Mouse (Mus musculus) heart, postnatal 4 days (tissue): ENCODE results near the gene Rho. TPM values are rescaled to one million over a fixed set of nuclear protein-coding genes. Genes with fewer than 3 reads are reported as not detected.

Source experiments
- DNase-seq: peaks from one replicate; pipeline ENCODE4 v3.0.0; 2021
- total RNA-seq, 2 experiments: library from RNA; stranded (reverse); gene quantifications; 2 replicates each; pipeline ENCODE4 v1.2.3; 2021

The Rho gene
- total RNA-seq, 2 experiments from 2014 or later: 0.24 to 0.34 TPM

- DNase-seq: no peak
These were observed 24.9 kb downstream of the Rho start for GRCm38 (mm10) chr6:115956418-115956921.

- DNase-seq: peak; percentile 75
These were observed 25.5 kb downstream of the Rho start for GRCm38 (mm10) chr6:115956922-115957601.

- DNase-seq: no peak
These were observed 26.1 kb downstream of the Rho start for GRCm38 (mm10) chr6:115957681-115958080.

GRCm38 (mm10) chr6:115958445-115958844, 26.9 kb downstream of the Rho start:
- no peak for DNase-seq

- DNase-seq: peak; percentile 92
These were observed 27.7 kb downstream of the Rho start for GRCm38 (mm10) chr6:115959151-115959691.

- no peak for DNase-seq
These were observed 28.8 kb downstream of the Rho start for GRCm38 (mm10) chr6:115960322-115960721.

GRCm38 (mm10) chr6:115961743-115962142, 30.2 kb downstream of the Rho start:
- DNase-seq: no peak

GRCm38 (mm10) chr6:115962439-115963085, 31.0 kb downstream of the Rho start:
- DNase-seq: peak; percentile 63

GRCm38 (mm10) chr6:115963656-115964055, 32.1 kb downstream of the Rho start:
- DNase-seq: no peak

GRCm38 (mm10) chr6:115966227-115966966, 34.8 kb downstream of the Rho start:
- DNase-seq: no peak

GRCm38 (mm10) chr6:115967291-115967880, 35.8 kb downstream of the Rho start:
- DNase-seq: no peak

- no peak for DNase-seq
These were observed 36.5 kb downstream of the Rho start for GRCm38 (mm10) chr6:115968086-115968485.

GRCm38 (mm10) chr6:115968700-115969099, 37.2 kb downstream of the Rho start:
- DNase-seq: no peak

- no peak for DNase-seq
These were observed 37.6 kb downstream of the Rho start for GRCm38 (mm10) chr6:115969103-115969502.

- DNase-seq: no peak
These were observed 38.4 kb downstream of the Rho start for GRCm38 (mm10) chr6:115969952-115970351.

GRCm38 (mm10) chr6:115971273-115972060, 39.9 kb downstream of the Rho start:
- DNase-seq: no peak

GRCm38 (mm10) chr6:115972083-115972764, 40.7 kb downstream of the Rho start:
- DNase-seq: no peak

- DNase-seq: no peak
These were observed 41.8 kb downstream of the Rho start for GRCm38 (mm10) chr6:115973139-115973875.

GRCm38 (mm10) chr6:115973881-115974662, 42.5 kb downstream of the Rho start:
- DNase-seq: no peak

- no peak for DNase-seq
These were observed 44.1 kb downstream of the Rho start for GRCm38 (mm10) chr6:115975606-115976005.
